Mouse (Mus musculus) cortical plate, adult 2 months (tissue): ENCODE results near the gene Rnf103.

Experiments used
- CTCF ChIP-seq: fragments of 200-500 bp; IDR thresholded peaks from 2 replicates; pipeline ENCODE4 v1.5.1; 2011; ENCODE audit warnings: mild to moderate bottlenecking, control low read depth, low read length; ENCODE audit not compliant: insufficient read depth; ENCODE audit errors: extremely low read depth
- POLR2A ChIP-seq: fragments of 200-500 bp; IDR thresholded peaks from 2 replicates; pipeline ENCODE4 v1.6.1; 2011; ENCODE audit warnings: mild to moderate bottlenecking, low read length, control low read depth; ENCODE audit not compliant: insufficient read depth; ENCODE audit errors: extremely low read depth

- TF ChIP-seq CTCF, result no peak
- TF ChIP-seq POLR2A, result no peak
Observed at GRCm38 (mm10) chr6:71472786-71473185, 20.9 kb upstream of the Rnf103 start.
